Mouse (Mus musculus) left cerebral cortex, adult 8-10 months (tissue): Measurements from ENCODE around the gene Tmem60. TPM values are rescaled to one million over a fixed set of nuclear protein-coding genes. Genes with fewer than 3 reads are reported as not detected.

ENCODE experiments used
- DNase-seq, 2 experiments: peaks; one replicate each; pipeline ENCODE4 v3.0.0; 2022; ENCODE audit warnings: low spot score in 2 of 2
- total RNA-seq, 4 experiments: library from RNA; stranded (reverse); gene quantifications; 2 replicates each; pipeline ENCODE4 v1.2.4; 2022

The Tmem60 gene
- total RNA-seq = 10 to 100 TPM; 23.1 to 25.3 (median 24.4) TPM

GRCm38 (mm10) chr5:20881915-20882800, at the start of gene Tmem60, which contains the start of gene Phtf2:
Gene Tmem60, plus strand, starts transcription at chr5:20882191.
Gene Phtf2, minus strand, starts transcription at chr5:20882124.
- DNase-seq = peak; percentile 88 to 99

GRCm38 (mm10) chr5:20834399-20834798, 47.6 kb upstream of the Tmem60 start:
- DNase-seq = no peak

GRCm38 (mm10) chr5:20837082-20837481, 44.9 kb upstream of the Tmem60 start:
- no peak for DNase-seq

GRCm38 (mm10) chr5:20843405-20843804, 38.6 kb upstream of the Tmem60 start:
- no peak for DNase-seq

- no peak for DNase-seq
Observed at GRCm38 (mm10) chr5:20843816-20844215, 38.2 kb upstream of the Tmem60 start.

- no peak for DNase-seq
Observed at GRCm38 (mm10) chr5:20847010-20847409, 35.0 kb upstream of the Tmem60 start.

- no peak for DNase-seq
Observed at GRCm38 (mm10) chr5:20855066-20855465, 26.9 kb upstream of the Tmem60 start.

GRCm38 (mm10) chr5:20858404-20858803, 23.6 kb upstream of the Tmem60 start:
- no peak for DNase-seq

- DNase-seq = no peak
Observed at GRCm38 (mm10) chr5:20860565-20860964, 21.4 kb upstream of the Tmem60 start.

GRCm38 (mm10) chr5:20861901-20862300, 20.1 kb upstream of the Tmem60 start:
- DNase-seq = no peak

GRCm38 (mm10) chr5:20864216-20864969, 17.6 kb upstream of the Tmem60 start:
- no peak for DNase-seq

- DNase-seq = no peak
Observed at GRCm38 (mm10) chr5:20865193-20865755, 16.7 kb upstream of the Tmem60 start.

- DNase-seq = no peak
Observed at GRCm38 (mm10) chr5:20873146-20873545, 8.8 kb upstream of the Tmem60 start.

GRCm38 (mm10) chr5:20876934-20877426, 5.0 kb upstream of the Tmem60 start:
- no peak for DNase-seq

GRCm38 (mm10) chr5:20880386-20880785, 1.6 kb upstream of the Tmem60 start:
- no peak for DNase-seq

GRCm38 (mm10) chr5:20880797-20881775, 905 bp upstream of the Tmem60 start:
- DNase-seq = peak; percentile 30 to 42

- no peak for DNase-seq
Observed at GRCm38 (mm10) chr5:20884036-20884620, 2.1 kb downstream of the Tmem60 start.

- DNase-seq = no peak
Observed at GRCm38 (mm10) chr5:20897446-20898167, 15.6 kb downstream of the Tmem60 start.

- DNase-seq = no peak
Observed at GRCm38 (mm10) chr5:20904647-20905046, 22.7 kb downstream of the Tmem60 start.
